Mouse (Mus musculus) T-cell, adult 2 months (primary cell): ENCODE data around the gene Smarcd2.

Source experiments
- DNase-seq: peaks from one replicate; pipeline ENCODE4 v3.0.0; 2022; ENCODE audit warnings: low spot score

Gene Smarcd2

GRCm38 (mm10) chr11:106276454-106276853 lies 3.7 kb upstream of the Smarcd2 start, which contains the start of gene Tcam1:
TSS of gene Tcam1 (plus strand) at chr11:106276672.
- peak; percentile 95 for DNase-seq

GRCm38 (mm10) chr11:106274971-106275411 lies 2.2 kb upstream of the Smarcd2 start:
- no peak for DNase-seq

- no peak for DNase-seq
Observed at GRCm38 (mm10) chr11:106274374-106274773, 1.6 kb upstream of the Smarcd2 start.

GRCm38 (mm10) chr11:106273811-106274210 lies 1.0 kb upstream of the Smarcd2 start:
- no peak for DNase-seq

GRCm38 (mm10) chr11:106273311-106273684 lies 526 bp upstream of the Smarcd2 start:
- no peak for DNase-seq

- DNase-seq = no peak
Observed at GRCm38 (mm10) chr11:106271794-106272643, 753 bp downstream of the Smarcd2 start.

GRCm38 (mm10) chr11:106271131-106271793 lies 1.5 kb downstream of the Smarcd2 start:
- DNase-seq = no peak

GRCm38 (mm10) chr11:106269060-106269431 lies 3.7 kb downstream of the Smarcd2 start:
- peak; percentile 50 for DNase-seq

- DNase-seq = no peak
Observed at GRCm38 (mm10) chr11:106268326-106269059, 4.3 kb downstream of the Smarcd2 start.

GRCm38 (mm10) chr11:106267871-106268270 lies 4.9 kb downstream of the Smarcd2 start:
- no peak for DNase-seq

- DNase-seq = no peak
Observed at GRCm38 (mm10) chr11:106267311-106267852, 5.4 kb downstream of the Smarcd2 start.

- DNase-seq = no peak
Observed at GRCm38 (mm10) chr11:106266431-106266830, 6.3 kb downstream of the Smarcd2 start.

- no peak for DNase-seq
Observed at GRCm38 (mm10) chr11:106265570-106265969, 7.2 kb downstream of the Smarcd2 start.

- DNase-seq = no peak
Observed at GRCm38 (mm10) chr11:106264988-106265387, 7.8 kb downstream of the Smarcd2 start.

- no peak for DNase-seq
Observed at GRCm38 (mm10) chr11:106263963-106264362, 8.8 kb downstream of the Smarcd2 start.

GRCm38 (mm10) chr11:106260826-106261450 lies 11.8 kb downstream of the Smarcd2 start:
- DNase-seq = no peak

GRCm38 (mm10) chr11:106256775-106257174 lies 16.0 kb downstream of the Smarcd2 start:
- no peak for DNase-seq

GRCm38 (mm10) chr11:106255685-106256451 lies 16.9 kb downstream of the Smarcd2 start, which contains the start of the genes Ftsj3 and Psmc5:
TSS of gene Ftsj3 (minus strand) at chr11:106256079.
TSS of gene Psmc5 (plus strand) at chr11:106256154.
- DNase-seq = peak; percentile 97

- DNase-seq = no peak
Observed at GRCm38 (mm10) chr11:106255174-106255573, 17.6 kb downstream of the Smarcd2 start.

GRCm38 (mm10) chr11:106254767-106255166 lies 18.0 kb downstream of the Smarcd2 start:
- no peak for DNase-seq

- no peak for DNase-seq
Observed at GRCm38 (mm10) chr11:106249326-106249725, 23.4 kb downstream of the Smarcd2 start.
